Mouse (Mus musculus): ENCODE measurements around the gene Zfhx3.

DNA sequence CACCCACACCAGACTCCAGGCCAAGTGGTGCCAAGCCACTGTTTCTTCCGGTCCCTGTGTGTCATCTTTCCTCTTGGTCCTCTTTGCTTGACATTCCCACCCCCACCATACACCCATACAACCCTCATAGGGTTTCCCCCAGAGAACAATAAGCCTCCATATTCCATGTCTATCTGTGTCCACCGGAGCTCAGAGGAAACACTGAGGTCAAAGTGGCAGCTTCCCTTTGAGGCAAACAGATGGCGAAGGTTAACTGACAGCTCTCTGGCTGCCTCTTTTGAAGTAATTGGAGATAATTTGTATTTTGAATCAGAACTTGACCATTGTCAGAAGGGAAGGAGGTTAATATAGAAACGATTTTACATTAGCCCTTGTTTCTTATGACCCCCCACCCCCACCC is 292.0 kb downstream of the Zfhx3 start:
- no peak for TF ChIP-seq CTCF (conservative IDR thresholded peaks at IDR 0.05; ENCODE audit: insufficient read depth, insufficient read length, low read depth, low read length)
- no peak for TF ChIP-seq POLR2A (IDR thresholded peaks at IDR 0.05; ENCODE audit: low read depth, low read length)

Data from kidney, adult 2 months (tissue).